Mouse (Mus musculus) leukemia stem cell, adult 10-12 weeks (primary cell): ENCODE data around the gene Ubald1. TPM values are rescaled to one million over a fixed set of nuclear protein-coding genes. Genes with fewer than 3 reads are reported as not detected.

Source experiments
- polyA plus RNA-seq: library from polyadenylated mRNA; stranded (reverse); fragments of >175 nt; gene quantifications from 2 replicates; pipeline ENCODE4 v1.2.3, GENCODE M21; 2012; ENCODE audit warnings: low replicate concordance

Ubald1 gene
- 144 and 197 TPM in 2 replicates for polyA plus RNA-seq

GRCm38 (mm10) chr16:4880136-4880825 lies at the start of gene Ubald1:
TSS of gene Ubald1 (minus strand) at chr16:4880315.

DNA sequence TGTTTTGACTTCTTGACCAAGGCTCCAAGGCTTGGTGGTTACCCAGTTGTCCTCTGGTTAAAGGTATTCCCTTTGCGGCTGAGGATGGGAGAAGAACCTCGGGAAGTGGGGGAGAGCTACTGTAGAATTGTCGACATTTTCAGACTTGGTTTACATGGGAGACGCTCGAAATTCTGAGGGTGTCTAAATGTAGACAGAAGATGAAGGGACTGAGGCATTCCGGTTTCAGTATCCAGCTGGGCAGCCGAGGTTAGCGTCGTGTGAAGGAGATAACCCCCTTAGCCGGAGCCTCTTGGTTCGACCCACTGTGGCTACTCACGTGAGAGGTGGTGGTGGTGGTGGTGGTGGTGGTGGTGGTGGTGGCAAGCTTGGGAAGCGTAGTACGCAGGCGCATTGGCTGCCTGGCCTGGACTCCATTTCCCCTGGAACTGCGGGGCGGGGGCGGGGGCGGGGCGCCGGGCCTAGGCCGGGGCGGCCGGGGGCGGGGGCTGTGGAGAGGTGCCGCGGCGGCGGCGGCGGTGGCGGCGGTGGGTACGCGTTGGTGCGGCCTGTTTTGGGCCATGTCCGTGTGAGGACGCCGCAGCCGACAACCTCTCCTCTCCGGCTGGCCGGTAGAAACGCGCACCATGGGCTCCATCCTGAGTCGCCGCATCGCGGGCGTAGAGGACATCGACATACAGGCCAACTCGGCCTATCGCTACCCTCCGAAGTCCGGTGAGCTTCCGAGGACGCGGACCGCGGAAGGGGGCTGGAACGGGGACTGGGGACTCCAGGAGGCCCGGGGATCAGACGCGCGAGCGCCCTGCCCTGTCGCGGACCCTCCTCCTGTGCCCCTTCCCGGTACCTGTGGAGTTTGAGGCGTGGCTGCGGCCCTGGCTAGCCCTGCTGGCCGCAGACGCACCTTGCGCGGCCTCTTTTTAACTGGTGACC lies 5.9 kb upstream of the Ubald1 start, which contains the start of gene Mgrn1:
Gene Mgrn1 (plus strand): TSS at position 490 of the 930 bp plus-strand sequence.

GRCm38 (mm10) chr16:4835191-4835590 lies 44.9 kb downstream of the Ubald1 start, which contains the start of gene 4930562C15Rik:
TSS of gene 4930562C15Rik (plus strand) at chr16:4835416.

Other genes starting within 250 kb of the Ubald1 start
- 0.37 and 0.63 TPM in 2 replicates for gene Vasn, start 240.4 kb downstream of the Ubald1 start, polyA plus RNA-seq
- gene Dnaja3, start 240.3 kb downstream of the Ubald1 start, polyA plus RNA-seq: 14.2 and 29.3 TPM in 2 replicates
- gene Coro7, start 200.5 kb downstream of the Ubald1 start, polyA plus RNA-seq: 117 and 151 TPM in 2 replicates
- 4.3 and 15.4 TPM in 2 replicates for gene Nmral1, start 161.0 kb downstream of the Ubald1 start, polyA plus RNA-seq
- gene Hmox2, start 154.0 kb downstream of the Ubald1 start, polyA plus RNA-seq: 4.1 and 6.7 TPM in 2 replicates
- 13.9 and 61.9 TPM in 2 replicates for gene Cdip1, start 90.0 kb downstream of the Ubald1 start, polyA plus RNA-seq
- gene 4930562C15Rik, start 44.9 kb downstream of the Ubald1 start, polyA plus RNA-seq: not detected in 2 replicates
- gene Mgrn1, start 5.9 kb upstream of the Ubald1 start, polyA plus RNA-seq: 16.4 and 27.2 TPM in 2 replicates
- gene Nudt16l1, start 58.4 kb upstream of the Ubald1 start, polyA plus RNA-seq: 11.1 and 27.0 TPM in 2 replicates
- gene Anks3, start 83.9 kb upstream of the Ubald1 start, polyA plus RNA-seq: 20.5 and 42.1 TPM in 2 replicates
- gene Sept12, start 117.5 kb upstream of the Ubald1 start, polyA plus RNA-seq: not detected in 2 replicates
- not detected in 2 replicates for gene Smim22, start 127.0 kb upstream of the Ubald1 start, polyA plus RNA-seq
- 25.5 and 29.2 TPM in 2 replicates for gene Rogdi, start 133.2 kb upstream of the Ubald1 start, polyA plus RNA-seq
- gene Glyr1, start 169.5 kb upstream of the Ubald1 start, polyA plus RNA-seq: 7.0 and 23.1 TPM in 2 replicates
- 13.9 and 28.7 TPM in 2 replicates for gene Ubn1, start 169.7 kb upstream of the Ubald1 start, polyA plus RNA-seq